Mouse (Mus musculus): Measurements from ENCODE around the gene Crk.

Crk gene

GRCm38 (mm10) chr11:75693570-75693969, 14.5 kb downstream of the Crk start:
- POLR2A ChIA-PET = interaction anchor here in 3 of 4 experiments (0.6 to 1.3 kb wide), 6 partner anchors 10 to 448 kb away, joined by 3 to 6 read pairs (median 4); no protein-coding TSS in a partner anchor
- CTCF ChIA-PET = interaction anchor here in 2 of 4 experiments (0.6 to 0.7 kb wide), 2 partner anchors 38 to 597 kb away, joined by 3 read pairs; no protein-coding TSS in a partner anchor

GRCm38 (mm10) chr11:75697464-75697863, 18.4 kb downstream of the Crk start:
- ChIA-PET CTCF (interaction anchor here in 2 of 4 experiments (1.1 to 1.3 kb wide), 2 partner anchors 11 to 17 kb away, joined by 3 to 4 read pairs; no protein-coding TSS in a partner anchor), POLR2A (interaction anchor here in 3 of 4 experiments (0.8 to 2.5 kb wide), 12 partner anchors 9 to 166 kb away, joined by 3 to 15 read pairs (median 7); partner anchors contain the start of genes Ywhae (in 2 of the 3), Crk (in 1 of the 3) and Slc43a2 (in 1 of the 3))

GRCm38 (mm10) chr11:75700557-75700956, 21.5 kb downstream of the Crk start:
- ChIA-PET CTCF (interaction anchor here in 3 of 4 experiments (0.6 to 1.5 kb wide), 8 partner anchors 10 to 170 kb away, joined by 3 to 5 read pairs (median 4); partner anchors contain the start of genes Slc43a2 (in 1 of the 3) and Ywhae (in 1 of the 3)), POLR2A (interaction anchor here in 2 of 4 experiments (0.8 to 4.3 kb wide), 10 partner anchors 8 to 239 kb away, joined by 3 to 26 read pairs (median 4); partner anchors contain the start of genes Pitpna (in 1 of the 2), Tlcd2 (in 1 of the 2) and Ywhae (in 1 of the 2))

- ChIA-PET CTCF (interaction anchor here in 2 of 4 experiments (0.6 kb wide), 2 partner anchors 90 to 196 kb away, joined by 3 to 4 read pairs; no protein-coding TSS in a partner anchor), POLR2A (interaction anchor here in 3 of 4 experiments (0.8 to 4.3 kb wide), 21 partner anchors 8 to 263 kb away, joined by 3 to 26 read pairs (median 4); partner anchors contain the start of gene Ywhae (in 2 of the 3))
These were observed 23.7 kb downstream of the Crk start for GRCm38 (mm10) chr11:75702761-75703160.

GRCm38 (mm10) chr11:75703748-75704147, 24.7 kb downstream of the Crk start:
- ChIA-PET POLR2A (interaction anchor here in 2 of 4 experiments (1.0 to 4.3 kb wide), 12 partner anchors 10 to 173 kb away, joined by 3 to 26 read pairs (median 4); partner anchors contain the start of gene Ywhae (in 2 of the 2)), CTCF (no interaction called here)

- ChIA-PET CTCF (interaction anchor here (0.5 to 1.8 kb wide), 56 partner anchors 8 to 1285 kb away, joined by 3 to 18 read pairs (median 4); partner anchors contain the start of genes Ywhae (in 2 of the 4), Rilp (in 1 of the 4), Rph3al (in 1 of the 4) and Slc6a4 (in 1 of the 4)), POLR2A (interaction anchor here (0.6 to 1.9 kb wide), 21 partner anchors 9 to 637 kb away, joined by 3 to 16 read pairs (median 4); partner anchors contain the start of gene Ywhae (in 2 of the 4))
These were observed 34.9 kb downstream of the Crk start for GRCm38 (mm10) chr11:75713949-75714348.

- CTCF ChIA-PET = interaction anchor here in 2 of 4 experiments (0.6 kb wide), 2 partner anchors 53 to 382 kb away, joined by 3 to 4 read pairs; no protein-coding TSS in a partner anchor
These were observed 36.5 kb downstream of the Crk start for GRCm38 (mm10) chr11:75715556-75715955.

GRCm38 (mm10) chr11:75716661-75717325, 37.7 kb downstream of the Crk start:
- ChIA-PET CTCF (interaction anchor here in 2 of 4 experiments (0.6 to 1.3 kb wide), 3 partner anchors 8 to 197 kb away, joined by 4 to 8 read pairs (median 7); no protein-coding TSS in a partner anchor), POLR2A (interaction anchor here in 2 of 4 experiments (0.6 to 2.4 kb wide), 6 partner anchors 9 to 185 kb away, joined by 3 to 15 read pairs (median 4); partner anchors contain the start of gene Ywhae (in 1 of the 2))

More at GRCm38 (mm10) chr11:75715556-75715955, 36.5 kb downstream of the Crk start:
- POLR2A ChIA-PET = interaction anchor here in 1 of 4 experiments (0.6 to 0.7 kb wide), 2 partner anchors 46 to 1025 kb away, joined by 3 read pairs; no protein-coding TSS in a partner anchor

- CTCF ChIA-PET = interaction anchor here in 3 of 4 experiments (0.6 to 1.8 kb wide), 3 partner anchors 9 to 332 kb away, joined by 3 to 8 read pairs (median 4); no protein-coding TSS in a partner anchor
- POLR2A ChIA-PET = interaction anchor here in 3 of 4 experiments (0.6 to 4.8 kb wide), 9 partner anchors 9 to 1203 kb away, joined by 3 to 48 read pairs (median 5); partner anchors contain the start of gene Ywhae (in 2 of the 3)
These were observed 43.3 kb downstream of the Crk start for GRCm38 (mm10) chr11:75722339-75722738.

GRCm38 (mm10) chr11:75727168-75727567, 48.1 kb downstream of the Crk start:
- ChIA-PET CTCF (interaction anchor here in 1 of 4 experiments (0.6 kb wide), 1 partner anchor 478 kb away, joined by 3 read pairs; no protein-coding TSS in a partner anchor), POLR2A (interaction anchor here in 1 of 4 experiments (0.7 kb wide), 1 partner anchor 13 kb away, joined by 6 read pairs; no protein-coding TSS in a partner anchor)

- POLR2A ChIA-PET = interaction anchor here in 1 of 4 experiments (0.7 kb wide), 1 partner anchor 13 kb away, joined by 6 read pairs; no protein-coding TSS in a partner anchor
- CTCF ChIA-PET = interaction anchor here in 2 of 4 experiments (0.5 to 0.6 kb wide), 2 partner anchors 14 to 478 kb away, joined by 3 to 5 read pairs; no protein-coding TSS in a partner anchor
These were observed 48.6 kb downstream of the Crk start for GRCm38 (mm10) chr11:75727659-75728058.

- ChIA-PET POLR2A (interaction anchor here (0.5 to 10.6 kb wide), 88 partner anchors 9 to 1433 kb away, joined by 3 to 444 read pairs (median 5); partner anchors contain the start of genes Tlcd2 (in 2 of the 4), Crk (in 1 of the 4), Pitpna (in 1 of the 4) and Prpf8 (in 1 of the 4)), CTCF (interaction anchor here (0.6 to 3.9 kb wide), 11 partner anchors 12 to 913 kb away, joined by 3 to 12 read pairs (median 4); partner anchors contain the start of genes Dbil5 (in 1 of the 4), Gemin4 (in 1 of the 4) and Timm22 (in 1 of the 4))
These were observed 53.6 kb downstream of the Crk start, which contains the start of gene Ywhae for GRCm38 (mm10) chr11:75732434-75733226. Gene Ywhae (plus strand): TSS chr11:75732869.

GRCm38 (mm10) chr11:75733227-75733940, 54.3 kb downstream of the Crk start:
- CTCF ChIA-PET = interaction anchor here (0.6 to 3.9 kb wide), 10 partner anchors 11 to 913 kb away, joined by 3 to 12 read pairs (median 4); partner anchors contain the start of genes Dbil5 (in 1 of the 4), Gemin4 (in 1 of the 4) and Timm22 (in 1 of the 4)

GRCm38 (mm10) chr11:75735462-75736252, 56.6 kb downstream of the Crk start:
- POLR2A ChIA-PET = interaction anchor here (0.6 to 10.6 kb wide), 27 partner anchors 8 to 443 kb away, joined by 3 to 444 read pairs (median 4); partner anchors contain the start of genes Fam57a (in 1 of the 4), Tlcd2 (in 1 of the 4) and Vps53 (in 1 of the 4)
- CTCF ChIA-PET = interaction anchor here in 2 of 4 experiments (0.7 to 1.6 kb wide), 2 partner anchors 9 to 42 kb away, joined by 4 read pairs; no protein-coding TSS in a partner anchor

More at GRCm38 (mm10) chr11:75733227-75733940, 54.3 kb downstream of the Crk start:
- POLR2A ChIA-PET = interaction anchor here (0.5 to 10.6 kb wide), 81 partner anchors 8 to 1432 kb away, joined by 3 to 444 read pairs (median 5); partner anchors contain the start of genes Tlcd2 (in 2 of the 4), Crk (in 1 of the 4), Fam57a (in 1 of the 4) and Pitpna (in 1 of the 4)

GRCm38 (mm10) chr11:75736978-75737377, 57.9 kb downstream of the Crk start:
- POLR2A ChIA-PET = interaction anchor here (0.5 to 10.6 kb wide), 19 partner anchors 7 to 652 kb away, joined by 3 to 444 read pairs (median 3); no protein-coding TSS in a partner anchor
- CTCF ChIA-PET = interaction anchor here in 1 of 4 experiments (0.6 kb wide), 1 partner anchor 25 kb away, joined by 4 read pairs; no protein-coding TSS in a partner anchor

All from embryonic stem cell, embryonic (primary cell).